Comparison of ENCODE assay signal across 10 mouse cellular contexts in the genomic region with DNA sequence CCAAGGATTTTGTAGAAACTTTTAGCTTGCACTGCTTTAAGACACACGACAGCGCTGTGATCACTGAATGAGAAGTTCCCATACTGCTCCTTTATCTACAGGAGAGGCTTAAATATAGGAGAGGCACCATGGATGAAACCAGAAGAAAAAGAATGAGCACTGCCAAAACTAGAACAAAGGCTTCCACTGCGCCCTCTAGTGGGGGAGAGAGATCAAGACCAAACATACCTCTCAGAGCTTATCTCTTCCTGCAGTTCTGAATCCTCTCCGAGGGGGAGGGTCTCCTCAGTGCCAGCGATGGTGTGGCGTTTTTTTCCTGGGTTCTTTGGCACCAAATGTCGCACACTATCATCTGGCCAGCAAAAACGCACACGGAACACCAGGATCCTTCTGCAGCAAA. TPM values are rescaled to one million over a fixed set of nuclear protein-coding genes. Genes with fewer than 3 reads are reported as not detected.
A peak's percentile ranks its signal among the peaks of the same experiment; 100 is the strongest.
DNase-seq lines count a peak whose midpoint lies in the region; ATAC-seq and TF ChIP-seq lines count a peak whose summit lies in the region.
"Had no signal": no experiment of that assay in that cellular context is flagged by ENCODE, and none has a peak within 500 bp of the region (broad histone marks: within the 10 kb centered on the region; RNA-seq: fewer than 3 reads in every experiment).

No protein-coding gene starts in this region.

- TF ChIP-seq EP300 in MEL (IDR thresholded peaks at IDR 0.05; ENCODE audit: low read depth in 1 of 2, low read length in 2 of 2) = no peak

- TF ChIP-seq CTCF in MEL (IDR thresholded peaks at IDR 0.05 in 2 of 3, conservative IDR thresholded peaks at IDR 0.05 in 1 of 3; ENCODE audit: control insufficient read depth in 1 of 3, insufficient read depth in 1 of 3, low read depth in 2 of 3, low read length in 3 of 3, poor library complexity in 1 of 3, severe bottlenecking in 1 of 3) = peak; percentile 13 to 49 (median 25); a peak in 2 of 6 replicates

- H3K9me3 ChIP-seq in hindbrain, embryonic 10.5 days = peaks cover 4% of the 10 kb centered on the region; the same call in 1 of the 2 replicates
- H3K9me3 ChIP-seq in hindbrain, embryonic 14.5 days (ENCODE audit: control insufficient read depth, low read length) = no peaks in the 10 kb centered on the region
- H3K9me3 ChIP-seq in MEL (replicated peaks; ENCODE audit: insufficient read depth, low read length) = no peaks in the 10 kb centered on the region
- H3K9me3 ChIP-seq: lung, embryonic 15.5 days had no signal

- no peaks in the 10 kb centered on the region for H3K36me3 ChIP-seq in hindbrain, embryonic 10.5 days
- no peaks in the 10 kb centered on the region for H3K36me3 ChIP-seq in hindbrain, embryonic 14.5 days (replicated peaks; ENCODE audit: control insufficient read depth, insufficient read depth)
- no peaks in the 10 kb centered on the region for H3K36me3 ChIP-seq in MEL (ENCODE audit: control insufficient read depth in 1 of 2, insufficient read depth in 2 of 2, low read length in 2 of 2)
- H3K36me3 ChIP-seq: lung, embryonic 15.5 days had no signal

- WGBS in hindbrain, embryonic 10.5 days = 70% methylated on average over 9 of the region's 9 CpGs
- 68% methylated on average over 9 of the region's 9 CpGs for WGBS in hindbrain, embryonic 14.5 days

- no peak for TF ChIP-seq POLR2A in MEL (IDR thresholded peaks at IDR 0.05; ENCODE audit: control insufficient read depth in 1 of 2, insufficient read depth in 1 of 2, low read depth in 1 of 2, low read length in 2 of 2, poor library complexity in 1 of 2)

- no peak overlapping the region for H3K4me3 ChIP-seq in hindbrain, embryonic 10.5 days
- H3K4me3 ChIP-seq in hindbrain, embryonic 14.5 days (replicated peaks; ENCODE audit: low read length) = no peak overlapping the region
- H3K4me3 ChIP-seq in MEL (ENCODE audit: control insufficient read depth in 1 of 2, insufficient read depth in 1 of 2, low read depth in 2 of 2, low read length in 2 of 2) = no peak overlapping the region
- H3K4me3 ChIP-seq: lung, embryonic 15.5 days had no signal

- H3K9ac ChIP-seq in hindbrain, embryonic 14.5 days = no peak overlapping the region
- no peak overlapping the region for H3K9ac ChIP-seq in MEL (ENCODE audit: control insufficient read depth, low read depth, low read length, poor library complexity, severe bottlenecking)
- H3K9ac ChIP-seq: lung, embryonic 15.5 days had no signal

- no peaks in the 10 kb centered on the region for H3K4me1 ChIP-seq in hindbrain, embryonic 10.5 days (replicated peaks)
- H3K4me1 ChIP-seq in hindbrain, embryonic 14.5 days (replicated peaks; ENCODE audit: control insufficient read depth, insufficient read depth, low read length) = no peaks in the 10 kb centered on the region
- no peaks in the 10 kb centered on the region for H3K4me1 ChIP-seq in MEL (ENCODE audit: control insufficient read depth in 1 of 2, insufficient read depth in 2 of 2, low read length in 2 of 2)
- H3K4me1 ChIP-seq: lung, embryonic 15.5 days had no signal

- no peaks in the 10 kb centered on the region for H3K79me2 ChIP-seq in MEL (ENCODE audit: control insufficient read depth, insufficient read depth, low read length, poor library complexity)

- H3K27me3 ChIP-seq in hindbrain, embryonic 10.5 days (ENCODE audit: insufficient read depth, poor library complexity, severe bottlenecking) = no peaks in the 10 kb centered on the region
- H3K27me3 ChIP-seq in hindbrain, embryonic 14.5 days (ENCODE audit: control insufficient read depth, insufficient read depth, low read length) = no peaks in the 10 kb centered on the region
- H3K27me3 ChIP-seq in MEL (ENCODE audit: control insufficient read depth in 1 of 2, insufficient read depth in 2 of 2, low read length in 2 of 2) = no peaks in the 10 kb centered on the region
- H3K27me3 ChIP-seq: lung, embryonic 15.5 days had no signal

- no peak overlapping the region for H3K27ac ChIP-seq in hindbrain, embryonic 10.5 days
- H3K27ac ChIP-seq in hindbrain, embryonic 14.5 days = no peak overlapping the region
- no peak overlapping the region for H3K27ac ChIP-seq in MEL (ENCODE audit: control insufficient read depth, low read depth, low read length)
- H3K27ac ChIP-seq: lung, embryonic 15.5 days had no signal

- no peak for ATAC-seq in hindbrain, embryonic 14.5 days (ENCODE audit: low FRiP score)

- peak; percentile 21 for TF ChIP-seq RAD21 in MEL (IDR thresholded peaks at IDR 0.05; ENCODE audit: low read depth, low read length)

- no peak overlapping the region for H3K4me2 ChIP-seq in hindbrain, embryonic 14.5 days (replicated peaks)
- H3K4me2 ChIP-seq: lung, embryonic 15.5 days had no signal

- peak; percentile 2 for DNase-seq in hindbrain, embryonic 10.5 days (ENCODE audit: low spot score)
- no peak for DNase-seq in hindbrain, embryonic 14.5 days (ENCODE audit: low spot score)
- DNase-seq in 3T3-L1 (ENCODE audit: low read depth, low spot score) (peak; percentile 40), MEL (ENCODE audit: low read depth, low spot score) (peak; percentile 32)
- DNase-seq in forelimb bud, embryonic 11.5 days (ENCODE audit: low read depth, low spot score) = peak; percentile 8
- DNase-seq in thymus, postnatal 10 days (ENCODE audit: low spot score in 2 of 2) = no peak
- no peak for DNase-seq in T-cell, adult 2 months (ENCODE audit: low spot score)
- DNase-seq in spleen, postnatal 4 days (ENCODE audit: low spot score in 2 of 2) = no peak

TF ChIP-seq in MEL, 35 proteins besides CTCF, POLR2A, EP300 and RAD21:
- TF ChIP-seq ELF1 (IDR thresholded peaks at IDR 0.05; ENCODE audit: low read depth, low read length) = no peak
- peak; percentile 49 for TF ChIP-seq SMC3 (IDR thresholded peaks at IDR 0.05; ENCODE audit: low read depth, low read length)
- no peak for TF ChIP-seq POLR2AphosphoS2 (IDR thresholded peaks at IDR 0.05; ENCODE audit: low read length)

RNA-seq across cellular contexts. Expression of a gene that starts 22.0 kb away (rescaled TPM):
- polyA plus RNA-seq in hindbrain, embryonic 10.5 days (2016; fragmentation: Nextera tagmentation; extraction: Ambion mirVana) = not detected in 2 replicates
- polyA plus RNA-seq in hindbrain, embryonic 14.5 days (2014; fragmentation: Nextera tagmentation; extraction: Ambion mirVana) = not detected in 2 replicates
- not detected in 2 replicates for total RNA-seq in MEL (2012; rRNA removed)
- not detected for polyA plus RNA-seq in MEL (2012; ENCODE audit: insufficient read depth in 1 of 2, insufficient read length in 2 of 2, low read depth in 1 of 2, low replicate concordance in 2 of 2, missing spikeins in 1 of 2)
- polyA plus RNA-seq: heart, embryonic 14.5 days; lung, embryonic 15.5 days had no signal

Comparison
In these comparisons a context has a peak if more than half of its experiments do, and no peak if none do; other contexts are left out.
1. DNase-seq: peak in hindbrain, embryonic 10.5 days (single experiment), 3T3-L1 (single experiment), MEL (single experiment) and forelimb bud, embryonic 11.5 days (single experiment); none in hindbrain, embryonic 14.5 days (single experiment), thymus, postnatal 10 days (0 of 2), T-cell, adult 2 months (single experiment) and spleen, postnatal 4 days (0 of 2).